ENCODE assay signal across 20 mouse cellular contexts in genomic region chr15:88979138-88979446, GRCm38 (mm10). TPM values are rescaled to one million over a fixed set of nuclear protein-coding genes. Genes with fewer than 3 reads are reported as not detected.
DNase-seq lines count a peak whose midpoint lies in the region; ATAC-seq lines count a peak whose summit lies in the region.
"Had no signal": no experiment of that assay in that cellular context is flagged by ENCODE, and none has a peak within 500 bp of the region (broad histone marks: within the 10 kb centered on the region; RNA-seq: fewer than 3 reads in every experiment).

No protein-coding gene starts in this region.

- H3K9me3 ChIP-seq in forebrain, embryonic 10.5 days = no peaks in the 10 kb centered on the region; the same call in 1 of the 2 replicates
- H3K9me3 ChIP-seq in forebrain, embryonic 14.5 days (replicated peaks; ENCODE audit: control insufficient read depth, low read length) = no peaks in the 10 kb centered on the region
- H3K9me3 ChIP-seq in hindbrain, embryonic 15.5 days = no peaks in the 10 kb centered on the region
- no peaks in the 10 kb centered on the region for H3K9me3 ChIP-seq in midbrain, embryonic 16.5 days (replicated peaks; ENCODE audit: control insufficient read depth, low read length, poor library complexity, severe bottlenecking)
- H3K9me3 ChIP-seq: embryonic facial prominence, embryonic 15.5 days; G1E; limb, embryonic 10.5 days; liver, embryonic 13.5 days had no signal

- peaks cover 35% of the 10 kb centered on the region for H3K4me1 ChIP-seq in forebrain, embryonic 10.5 days
- peaks cover 5% of the 10 kb centered on the region; the same call in 1 of the 2 replicates for H3K4me1 ChIP-seq in forebrain, embryonic 14.5 days (ENCODE audit: control insufficient read depth, insufficient read depth, low read length)
- H3K4me1 ChIP-seq in hindbrain, embryonic 15.5 days (replicated peaks) = no peaks in the 10 kb centered on the region
- H3K4me1 ChIP-seq in midbrain, embryonic 16.5 days (ENCODE audit: control insufficient read depth, insufficient read depth, low read length) = no peaks in the 10 kb centered on the region
- H3K4me1 ChIP-seq: embryonic facial prominence, embryonic 15.5 days; limb, embryonic 10.5 days; liver, embryonic 13.5 days had no signal

- H3K27ac ChIP-seq in forebrain, embryonic 10.5 days = peak overlapping the region; percentile 88
- H3K27ac ChIP-seq in forebrain, embryonic 14.5 days (ENCODE audit: low read depth, low read length) = peak overlapping the region; percentile 66; the same call in 1 of the 2 replicates
- H3K27ac ChIP-seq in hindbrain, embryonic 15.5 days (replicated peaks) = peak overlapping the region; percentile 52
- no peak overlapping the region; the same call in none of the 2 replicates for H3K27ac ChIP-seq in midbrain, embryonic 16.5 days (ENCODE audit: low read length)
- H3K27ac ChIP-seq: embryonic facial prominence, embryonic 15.5 days; limb, embryonic 10.5 days; liver, embryonic 13.5 days had no signal

- H3K9ac ChIP-seq in forebrain, embryonic 14.5 days (ENCODE audit: low read length) = no peak overlapping the region
- no peak overlapping the region for H3K9ac ChIP-seq in hindbrain, embryonic 15.5 days
- H3K9ac ChIP-seq in midbrain, embryonic 16.5 days (ENCODE audit: low read depth, low read length) = no peak overlapping the region
- H3K9ac ChIP-seq: embryonic facial prominence, embryonic 15.5 days; liver, embryonic 13.5 days had no signal

- no peak for DNase-seq in forebrain, embryonic 10.5 days (ENCODE audit: extremely low spot score, low spot score)
- no peak for DNase-seq in forebrain, embryonic 14.5 days (ENCODE audit: low spot score)
- no peak for DNase-seq in ovary, adult 18-20 months (ENCODE audit: low spot score)
- no peak for DNase-seq in cerebellum, adult 18-20 months
- no peak for DNase-seq in kidney, postnatal 4 days
- DNase-seq: adrenal gland, adult 2 months; gastrocnemius, postnatal 14 days; heart, postnatal 14 days; kidney, adult 11 months; kidney, postnatal 36 days; liver, embryonic 13.5 days; thymus, adult 18-20 months had no signal

- peaks cover 14% of the 10 kb centered on the region; the same call in 1 of the 2 replicates for H3K36me3 ChIP-seq in forebrain, embryonic 10.5 days (replicated peaks)
- no peaks in the 10 kb centered on the region for H3K36me3 ChIP-seq in forebrain, embryonic 14.5 days (ENCODE audit: control insufficient read depth, insufficient read depth, low read length)
- H3K36me3 ChIP-seq in hindbrain, embryonic 15.5 days = no peaks in the 10 kb centered on the region
- H3K36me3 ChIP-seq in midbrain, embryonic 16.5 days (ENCODE audit: control insufficient read depth, insufficient read depth, low read length) = no peaks in the 10 kb centered on the region
- H3K36me3 ChIP-seq: embryonic facial prominence, embryonic 15.5 days; G1E; limb, embryonic 10.5 days; liver, embryonic 13.5 days had no signal

- WGBS in forebrain, embryonic 10.5 days = 25% methylated on average over 3 of the region's 3 CpGs
- 3% methylated on average over 3 of the region's 3 CpGs for WGBS in forebrain, embryonic 14.5 days
- WGBS in hindbrain, embryonic 15.5 days = 30% methylated on average over 3 of the region's 3 CpGs
- 5% methylated on average over 3 of the region's 3 CpGs for WGBS in midbrain, embryonic 16.5 days

- H3K4me2 ChIP-seq in forebrain, embryonic 14.5 days (ENCODE audit: low read length) = no peak overlapping the region
- H3K4me2 ChIP-seq in hindbrain, embryonic 15.5 days = no peak overlapping the region
- H3K4me2 ChIP-seq in midbrain, embryonic 16.5 days (ENCODE audit: low read length) = no peak overlapping the region
- H3K4me2 ChIP-seq: embryonic facial prominence, embryonic 15.5 days; liver, embryonic 13.5 days had no signal

- no peaks in the 10 kb centered on the region for H3K27me3 ChIP-seq in forebrain, embryonic 10.5 days (ENCODE audit: poor library complexity, severe bottlenecking)
- H3K27me3 ChIP-seq in forebrain, embryonic 14.5 days (replicated peaks; ENCODE audit: control insufficient read depth, insufficient read depth, low read length) = no peaks in the 10 kb centered on the region
- no peaks in the 10 kb centered on the region for H3K27me3 ChIP-seq in hindbrain, embryonic 15.5 days
- no peaks in the 10 kb centered on the region for H3K27me3 ChIP-seq in midbrain, embryonic 16.5 days (ENCODE audit: control insufficient read depth, insufficient read depth, low read depth, low read length)
- H3K27me3 ChIP-seq: embryonic facial prominence, embryonic 15.5 days; liver, embryonic 13.5 days had no signal

- H3K4me3 ChIP-seq in forebrain, embryonic 10.5 days = peak overlapping the region; percentile 40; the same call in 1 of the 2 replicates
- no peak overlapping the region for H3K4me3 ChIP-seq in forebrain, embryonic 14.5 days (ENCODE audit: low read depth, low read length)
- no peak overlapping the region for H3K4me3 ChIP-seq in hindbrain, embryonic 15.5 days
- H3K4me3 ChIP-seq in midbrain, embryonic 16.5 days (ENCODE audit: low read depth, low read length) = no peak overlapping the region
- H3K4me3 ChIP-seq: embryonic facial prominence, embryonic 15.5 days; limb, embryonic 10.5 days; liver, embryonic 13.5 days had no signal

- ATAC-seq in forebrain, embryonic 14.5 days = no peak
- ATAC-seq in hindbrain, embryonic 15.5 days (ENCODE audit: low FRiP score, low read depth) = no peak; the same call in 1 of the 2 replicates
- peak; percentile 81; the same call in 1 of the 2 replicates for ATAC-seq in midbrain, embryonic 16.5 days

RNA-seq across cellular contexts. Expression of gene Mlc1, which starts 0.3 kb away (rescaled TPM):
- polyA plus RNA-seq in forebrain, embryonic 10.5 days (2016; fragmentation: Nextera tagmentation; extraction: Ambion mirVana) = 10.2 and 11.5 TPM in 2 replicates
- polyA plus RNA-seq in forebrain, embryonic 14.5 days (2014; fragmentation: Nextera tagmentation; extraction: Ambion mirVana) = 20.5 and 22.9 TPM in 2 replicates
- polyA plus RNA-seq in hindbrain, embryonic 15.5 days (2015; fragmentation: Nextera tagmentation; extraction: Ambion mirVana) = 26.5 and 31.0 TPM in 2 replicates
- 21.0 and 31.5 TPM in 2 replicates for polyA plus RNA-seq in midbrain, embryonic 16.5 days (2015; fragmentation: Nextera tagmentation; extraction: Ambion mirVana)
- polyA plus RNA-seq: adrenal gland, adult 2 months; embryonic facial prominence, embryonic 15.5 days; G1E; limb, embryonic 10.5 days had no signal

RNA-seq across cellular contexts. Expression of gene Mov10l1, which starts 3.6 kb away (rescaled TPM):
- polyA plus RNA-seq in forebrain, embryonic 10.5 days (2016; fragmentation: Nextera tagmentation; extraction: Ambion mirVana) = not detected in 2 replicates
- polyA plus RNA-seq in forebrain, embryonic 14.5 days (2014; fragmentation: Nextera tagmentation; extraction: Ambion mirVana) = not detected in 2 replicates
- polyA plus RNA-seq in hindbrain, embryonic 15.5 days (2015; fragmentation: Nextera tagmentation; extraction: Ambion mirVana) = not detected in 2 replicates
- not detected in 2 replicates for polyA plus RNA-seq in midbrain, embryonic 16.5 days (2015; fragmentation: Nextera tagmentation; extraction: Ambion mirVana)
- polyA plus RNA-seq: adrenal gland, adult 2 months; brain, embryonic 14.5 days; frontal cortex, adult 2 months; G1E; liver, embryonic 13.5 days had no signal

RNA-seq across cellular contexts. Expression of gene Ttll8, which starts 24.9 kb away (rescaled TPM):
- not detected in 2 replicates for polyA plus RNA-seq in forebrain, embryonic 10.5 days (2016; fragmentation: Nextera tagmentation; extraction: Ambion mirVana)
- 0.17 TPM in 1 of 2 replicates, not detected in the other for polyA plus RNA-seq in forebrain, embryonic 14.5 days (2014; fragmentation: Nextera tagmentation; extraction: Ambion mirVana)
- polyA plus RNA-seq in hindbrain, embryonic 15.5 days (2015; fragmentation: Nextera tagmentation; extraction: Ambion mirVana) = 0.08 and 0.14 TPM in 2 replicates
- polyA plus RNA-seq in midbrain, embryonic 16.5 days (2015; fragmentation: Nextera tagmentation; extraction: Ambion mirVana) = 0.16 and 0.34 TPM in 2 replicates
- polyA plus RNA-seq: adrenal gland, adult 2 months; G1E; limb, embryonic 10.5 days; liver, embryonic 13.5 days; lung, embryonic 16.5 days had no signal
